11 mouse cellular contexts compared by ENCODE assay signal in the genomic region with DNA sequence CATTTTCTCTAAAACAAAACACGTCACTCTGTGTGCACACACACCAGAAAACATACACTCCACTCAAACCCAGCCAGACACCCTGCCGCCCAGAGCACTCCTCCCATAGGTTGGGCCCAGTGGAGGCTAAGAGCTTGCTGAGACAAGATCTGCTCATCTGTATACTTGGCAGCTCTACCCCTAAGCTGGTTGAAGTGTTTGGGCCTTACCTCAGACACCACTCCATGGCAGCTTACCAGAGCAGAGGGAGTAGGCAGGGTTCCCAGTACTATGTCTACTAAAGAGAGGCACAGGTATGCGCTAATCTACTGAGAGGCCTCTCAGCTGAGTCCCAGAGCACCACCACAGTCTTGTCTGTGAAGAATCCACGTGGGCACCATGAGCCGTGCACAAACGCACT. TPM values are rescaled to one million over a fixed set of nuclear protein-coding genes. Genes with fewer than 3 reads are reported as not detected.
DNase-seq lines count a peak whose midpoint lies in the region; ATAC-seq lines count a peak whose summit lies in the region.
"Had no signal": no experiment of that assay in that cellular context is flagged by ENCODE, and none has a peak within 500 bp of the region (broad histone marks: within the 10 kb centered on the region; RNA-seq: fewer than 3 reads in every experiment).

No protein-coding gene starts in this region.

- peaks cover 43% of the 10 kb centered on the region for H3K4me1 ChIP-seq in heart, embryonic 16.5 days (ENCODE audit: control insufficient read depth, insufficient read depth, low read length)
- H3K4me1 ChIP-seq in megakaryocyte, embryonic 14.5 days = peaks cover 97% of the 10 kb centered on the region
- peaks cover 35% of the 10 kb centered on the region for H3K4me1 ChIP-seq in intestine, embryonic 16.5 days (ENCODE audit: control insufficient read depth, insufficient read depth, low read length)
- H3K4me1 ChIP-seq in stomach, embryonic 14.5 days (ENCODE audit: control insufficient read depth, insufficient read depth, low read length) = peaks cover 31% of the 10 kb centered on the region

- H3K4me2 ChIP-seq in heart, embryonic 16.5 days (ENCODE audit: low read depth, low read length) = no peak overlapping the region
- no peak overlapping the region for H3K4me2 ChIP-seq in intestine, embryonic 16.5 days (ENCODE audit: low read depth, low read length)
- H3K4me2 ChIP-seq in stomach, embryonic 14.5 days (replicated peaks; ENCODE audit: low read depth, low read length) = no peak overlapping the region
- H3K4me2 ChIP-seq: neural tube, embryonic 15.5 days had no signal

- peak overlapping the region; percentile 64 for H3K27ac ChIP-seq in heart, embryonic 16.5 days (ENCODE audit: low read length)
- H3K27ac ChIP-seq in intestine, embryonic 16.5 days (ENCODE audit: low read length) = 0 out of 2 replicates have a peak overlapping the region, but pooled peaks have one; percentile 29
- H3K27ac ChIP-seq in stomach, embryonic 14.5 days (ENCODE audit: low read length) = no peak overlapping the region
- H3K27ac ChIP-seq: neural tube, embryonic 15.5 days had no signal

- no peaks in the 10 kb centered on the region for H3K36me3 ChIP-seq in heart, embryonic 16.5 days (ENCODE audit: control insufficient read depth, insufficient read depth)
- peaks cover 87% of the 10 kb centered on the region for H3K36me3 ChIP-seq in megakaryocyte, embryonic 14.5 days (replicated peaks; ENCODE audit: low read length)
- no peaks in the 10 kb centered on the region for H3K36me3 ChIP-seq in intestine, embryonic 16.5 days (ENCODE audit: control insufficient read depth, insufficient read depth, low read length)
- 0 out of 2 replicates have a peak, but pooled peaks cover 6% of the 10 kb centered on the region for H3K36me3 ChIP-seq in stomach, embryonic 14.5 days (ENCODE audit: control insufficient read depth, insufficient read depth, low read length)
- H3K36me3 ChIP-seq: neural tube, embryonic 15.5 days had no signal

- no peak for DNase-seq in heart, adult 9 months (ENCODE audit: low spot score in 2 of 2)
- no peak for DNase-seq in thymus, postnatal 0 days (ENCODE audit: low spot score)
- no peak for DNase-seq in spleen, postnatal 36 days (ENCODE audit: low spot score in 2 of 2)
- DNase-seq: thymus, postnatal 14 days had no signal

- ATAC-seq in heart, embryonic 16.5 days (replicated peaks; ENCODE audit: extremely low read depth, insufficient read depth, low FRiP score) = peak; percentile 30; the same call in 1 of the 2 replicates
- ATAC-seq in megakaryocyte, adult 5-6 weeks (ENCODE audit: poor library complexity, severe bottlenecking) = no peak
- ATAC-seq in intestine, embryonic 16.5 days = no peak
- 0 out of 2 replicates have a peak, but pooled peaks have one; percentile 24 for ATAC-seq in stomach, embryonic 14.5 days (ENCODE audit: insufficient number of reproducible peaks, insufficient read depth, low FRiP score, low read depth)
- ATAC-seq: forebrain, embryonic 16.5 days had no signal

- H3K4me3 ChIP-seq in heart, embryonic 16.5 days (ENCODE audit: low read length) = no peak overlapping the region
- H3K4me3 ChIP-seq in megakaryocyte, embryonic 14.5 days (replicated peaks) = peak overlapping the region; percentile 51
- H3K4me3 ChIP-seq in intestine, embryonic 16.5 days (ENCODE audit: low read length) = no peak overlapping the region
- H3K4me3 ChIP-seq in stomach, embryonic 14.5 days (ENCODE audit: low read depth, low read length) = no peak overlapping the region
- H3K4me3 ChIP-seq: neural tube, embryonic 15.5 days had no signal

- 67% methylated on average over 6 of the region's 6 CpGs for WGBS in heart, embryonic 16.5 days
- 79% methylated on average over 6 of the region's 6 CpGs for WGBS in intestine, embryonic 16.5 days
- 77% methylated on average over 6 of the region's 6 CpGs for WGBS in stomach, embryonic 14.5 days

- no peak overlapping the region for H3K9ac ChIP-seq in heart, embryonic 16.5 days (ENCODE audit: low read length)
- no peak overlapping the region for H3K9ac ChIP-seq in intestine, embryonic 16.5 days (ENCODE audit: low read depth, low read length)
- H3K9ac ChIP-seq in stomach, embryonic 14.5 days (replicated peaks; ENCODE audit: low read depth, low read length) = no peak overlapping the region
- H3K9ac ChIP-seq: neural tube, embryonic 15.5 days had no signal

- H3K27me3 ChIP-seq in heart, embryonic 16.5 days (ENCODE audit: control insufficient read depth, insufficient read depth, low read length) = no peaks in the 10 kb centered on the region
- peaks cover 2% of the 10 kb centered on the region for H3K27me3 ChIP-seq in megakaryocyte, embryonic 14.5 days (replicated peaks)
- H3K27me3 ChIP-seq in intestine, embryonic 16.5 days (replicated peaks; ENCODE audit: control insufficient read depth, insufficient read depth, low read length) = no peaks in the 10 kb centered on the region
- no peaks in the 10 kb centered on the region for H3K27me3 ChIP-seq in stomach, embryonic 14.5 days (ENCODE audit: control insufficient read depth, insufficient read depth, low read length)
- H3K27me3 ChIP-seq: neural tube, embryonic 15.5 days had no signal

- H3K9me3 ChIP-seq in heart, embryonic 16.5 days (replicated peaks; ENCODE audit: control insufficient read depth, low read length) = no peaks in the 10 kb centered on the region
- no peaks in the 10 kb centered on the region for H3K9me3 ChIP-seq in megakaryocyte, embryonic 14.5 days
- no peaks in the 10 kb centered on the region for H3K9me3 ChIP-seq in intestine, embryonic 16.5 days (ENCODE audit: control insufficient read depth, low read length)
- no peaks in the 10 kb centered on the region for H3K9me3 ChIP-seq in stomach, embryonic 14.5 days (ENCODE audit: control insufficient read depth, low read depth, low read length)
- H3K9me3 ChIP-seq: neural tube, embryonic 15.5 days had no signal

RNA-seq across cellular contexts. Expression of a gene that starts 10.8 kb away (rescaled TPM):
- polyA plus RNA-seq in heart, embryonic 16.5 days (2015; fragmentation: Nextera tagmentation; extraction: Ambion mirVana) = 138 and 151 TPM in 2 replicates
- 87.8 and 156 TPM in 2 replicates for polyA plus RNA-seq in megakaryocyte, embryonic 14.5 days (2012; ENCODE audit: insufficient read depth, low replicate concordance)
- not detected in 2 replicates for total RNA-seq in megakaryocyte, adult 5-6 weeks (2015)
- total RNA-seq in megakaryocyte, adult 5-6 weeks (2017) = 0.26 and 1.3 TPM in 2 replicates
- 89.1 and 94.1 TPM in 2 replicates for polyA plus RNA-seq in intestine, embryonic 16.5 days (2015; fragmentation: Nextera tagmentation; extraction: Ambion mirVana)
- 124 and 139 TPM in 2 replicates for polyA plus RNA-seq in stomach, embryonic 14.5 days (2014; fragmentation: Nextera tagmentation; extraction: Ambion mirVana)
- polyA plus RNA-seq in thymus, postnatal 0 days (2015; fragmentation: Nextera tagmentation; extraction: Ambion mirVana) = 28.2 and 28.6 TPM in 2 replicates

Comparison
In these comparisons a context has a peak if more than half of its experiments do, and no peak if none do; other contexts are left out.
1. ATAC-seq: peak in heart, embryonic 16.5 days (single experiment) and stomach, embryonic 14.5 days (single experiment); none in megakaryocyte, adult 5-6 weeks (single experiment) and intestine, embryonic 16.5 days (single experiment).